Mouse (Mus musculus) neutrophil, adult 5-6 weeks (primary cell): ENCODE data around the gene Ddit4. TPM values are rescaled to one million over a fixed set of nuclear protein-coding genes. Genes with fewer than 3 reads are reported as not detected.

Experiments used
- ATAC-seq: fragments of 151-379, 151-347 bp; 2 replicates; pipeline ENCODE4 v1.8.0; 2017; ENCODE audit warnings: mild to moderate bottlenecking, moderate TSS enrichment; ENCODE audit not compliant: insufficient number of reproducible peaks, poor library complexity, low FRiP score, severe bottlenecking; ENCODE audit errors: extremely low read depth
- total RNA-seq: library from RNA; stranded (forward); fragments of 200-1000 nt; gene quantifications from 2 replicates; pipeline ENCODE4 v1.2.3, GENCODE M21; 2017

Gene Ddit4
- total RNA-seq, 1 experiment from 2014 or later = 5.6 TPM

DNA sequence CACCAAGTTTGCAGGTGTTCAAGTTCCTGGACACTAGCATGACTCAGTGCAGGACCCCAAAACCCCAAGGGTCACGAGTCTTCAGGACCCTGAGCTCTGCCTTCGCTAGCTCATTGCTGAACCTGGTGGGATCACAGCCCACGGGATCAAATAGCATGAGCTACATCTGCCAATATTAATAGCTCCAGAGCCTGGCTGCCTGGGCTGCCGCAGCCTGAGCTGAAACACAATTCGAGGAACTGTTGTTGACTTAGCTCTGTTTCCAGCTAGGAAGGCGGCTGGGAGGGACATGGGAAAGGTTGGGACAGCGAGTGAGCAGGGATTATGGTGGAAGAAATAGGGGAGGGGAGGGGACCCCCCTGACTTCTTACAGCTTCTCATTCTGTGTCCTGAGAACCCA is 48.5 kb downstream of the Ddit4 start:
- ATAC-seq = no peak

DNA sequence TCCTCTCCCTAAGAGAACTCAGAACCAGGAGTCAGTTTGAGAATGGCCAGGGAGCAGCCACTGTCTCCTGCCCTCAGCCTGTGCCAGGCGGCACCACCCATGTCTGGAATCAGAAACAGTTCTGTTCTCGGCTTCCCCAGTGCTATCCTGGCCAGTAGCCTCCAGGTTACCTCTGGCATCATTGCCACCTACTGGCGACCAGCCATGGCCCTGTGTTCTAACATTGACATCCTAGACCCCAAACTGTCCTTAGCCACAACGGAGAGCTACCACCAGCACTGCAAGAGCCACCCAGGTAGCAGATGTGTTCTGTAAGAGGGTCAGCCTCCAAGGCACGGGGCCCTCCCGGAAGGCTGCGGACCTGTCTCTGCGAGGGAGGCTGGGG is 49.0 kb downstream of the Ddit4 start:
- ATAC-seq = no peak

DNA sequence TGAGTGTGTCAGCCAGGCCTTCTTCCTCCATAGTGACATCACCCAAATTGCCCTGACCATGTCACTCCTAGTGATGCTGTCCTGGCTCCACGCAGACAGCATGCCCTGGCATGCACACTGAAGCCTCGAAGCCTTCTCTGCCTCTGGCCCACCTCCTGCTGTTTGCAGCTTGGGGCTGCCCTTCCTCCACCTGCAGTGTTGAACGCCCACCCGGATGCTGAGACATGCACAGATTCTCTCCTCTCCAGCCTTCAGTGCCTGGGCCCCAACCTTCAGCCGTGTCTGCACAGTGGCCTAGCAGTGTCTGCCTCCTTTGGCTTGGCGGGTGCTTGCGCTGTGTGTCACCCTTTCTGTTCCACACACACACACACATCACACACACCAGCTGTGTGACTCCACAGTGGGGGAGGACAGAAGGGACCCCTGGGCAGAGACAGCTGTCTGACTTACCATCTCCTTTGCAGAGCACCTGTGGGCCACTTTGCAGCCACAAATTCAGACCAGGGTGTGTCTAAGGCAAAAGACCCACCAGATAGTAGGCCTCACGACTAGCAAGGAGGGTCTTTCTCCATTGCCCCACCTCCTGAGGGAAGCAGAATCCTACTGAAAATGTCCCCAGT is 49.5 kb downstream of the Ddit4 start:
- ATAC-seq = no peak

DNA sequence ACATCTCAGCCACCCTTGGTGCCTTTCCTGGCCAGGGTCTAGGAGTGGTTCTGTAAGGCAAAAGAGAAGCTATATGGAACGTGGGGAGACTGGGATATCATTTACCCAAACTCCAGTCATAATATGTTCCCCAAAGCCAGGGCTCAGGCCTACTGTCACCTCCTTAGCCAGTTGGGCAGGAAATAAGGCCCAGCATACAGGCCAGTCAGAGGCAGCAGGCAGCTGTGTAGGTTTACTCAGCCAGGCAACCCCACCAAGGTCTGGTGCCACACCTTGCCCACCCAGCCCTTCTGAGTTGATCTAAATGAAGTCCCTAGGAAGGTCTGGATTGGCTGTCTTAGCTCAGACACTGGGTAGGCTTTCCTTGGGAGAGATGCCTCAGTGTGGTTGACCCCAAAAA is 50.2 kb downstream of the Ddit4 start:
- no peak for ATAC-seq

DNA sequence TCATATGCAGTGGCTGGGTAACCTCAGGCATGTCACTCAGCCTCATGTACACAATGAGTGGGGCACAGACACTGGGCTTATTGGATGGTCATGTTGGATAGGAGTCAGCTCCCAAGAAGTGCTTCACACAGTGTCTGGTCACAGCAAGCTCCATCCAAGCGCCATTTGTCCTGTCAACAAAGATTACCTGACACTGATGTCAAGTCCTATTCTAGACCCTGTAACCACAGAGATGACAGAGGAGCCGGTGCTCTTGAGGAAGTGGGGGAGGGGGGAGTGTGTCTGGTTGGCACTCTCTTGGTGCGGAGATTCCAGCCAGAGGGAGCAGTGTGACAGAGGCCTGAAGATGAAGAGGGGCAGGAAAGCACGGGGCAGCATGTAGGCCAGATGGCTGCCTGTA is 50.7 kb downstream of the Ddit4 start:
- ATAC-seq = no peak

DNA sequence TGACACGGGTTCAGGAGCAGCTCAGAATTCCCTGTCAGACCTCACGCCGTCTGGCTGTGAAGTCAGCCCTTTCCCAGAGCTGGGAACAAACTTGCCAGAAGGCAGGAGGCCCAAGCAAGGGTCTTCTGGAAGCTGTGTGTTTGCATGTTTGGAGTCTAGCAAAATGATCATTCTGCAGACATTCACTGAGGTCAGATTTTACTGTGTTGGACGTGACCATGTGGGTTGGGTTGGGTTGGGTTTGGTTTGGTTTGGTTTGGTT is 51.5 kb downstream of the Ddit4 start:
- no peak for ATAC-seq

Other genes starting within 250 kb of the Ddit4 start
- gene Micu1, start 249.4 kb downstream of the Ddit4 start, total RNA-seq = 41.5 and 52.5 TPM in 2 replicates
- gene Dnajb12, start 72.3 kb downstream of the Ddit4 start, total RNA-seq = 24.7 and 32.5 TPM in 2 replicates
- gene Ascc1, start 51.0 kb upstream of the Ddit4 start, total RNA-seq = 8.7 and 15.3 TPM in 2 replicates
- gene Anapc16, start 51.3 kb upstream of the Ddit4 start, total RNA-seq = 53.2 and 56.3 TPM in 2 replicates
- 0.23 and 0.37 TPM in 2 replicates for gene Spock2, start 154.4 kb upstream of the Ddit4 start, total RNA-seq